Mouse (Mus musculus) liver, adult 2 months (tissue): ENCODE results near the gene Exosc8. TPM values are rescaled to one million over a fixed set of nuclear protein-coding genes. Genes with fewer than 3 reads are reported as not detected.
A peak's percentile ranks its signal among the peaks of the same experiment; 100 is the strongest.
"Not testable (repeated sequence)": the region's sequence is repeated elsewhere in the genome, so short reads cannot be mapped to it uniquely, and the experiment has no call there.

Experiments
- DNase-seq: peaks from one replicate; pipeline ENCODE4 v3.0.0-alpha.2; 2011; ENCODE audit warnings: low read depth, low spot score; ENCODE audit errors: extremely low read depth
- H3K27ac ChIP-seq: fragments of 200-500 bp; replicated peaks from 2 replicates; pipeline ENCODE4 v1.5.1; 2012; ENCODE audit warnings: low read depth, mild to moderate bottlenecking, control low read depth, inconsistent platforms, low read length; ENCODE audit not compliant: insufficient read depth
- H3K27me3 ChIP-seq: fragments of 200-500 bp; 2 replicates; pipeline ENCODE4 v1.6.1; 2012; ENCODE audit warnings: mild to moderate bottlenecking, moderate library complexity, low read length, inconsistent platforms; ENCODE audit not compliant: control insufficient read depth, insufficient read depth
- H3K36me3 ChIP-seq: fragments of 200-500 bp; 2 replicates; pipeline ENCODE4 v1.6.1; 2012; ENCODE audit warnings: low read length, inconsistent platforms; ENCODE audit not compliant: control insufficient read depth, insufficient read depth
- H3K4me1 ChIP-seq: fragments of 200-500 bp; 2 replicates; pipeline ENCODE4 v1.6.1; 2011; ENCODE audit warnings: low read length; ENCODE audit not compliant: control insufficient read depth, insufficient read depth
- H3K4me3 ChIP-seq: fragments of 200-500 bp; 2 replicates; pipeline ENCODE4 v1.5.1; 2011; ENCODE audit warnings: low read depth, mild to moderate bottlenecking, control low read depth, low read length, moderate library complexity; ENCODE audit not compliant: insufficient read depth
- H3K79me2 ChIP-seq: fragments of 200-500 bp; 2 replicates; pipeline ENCODE4 v1.6.1; 2012; ENCODE audit warnings: inconsistent platforms, mild to moderate bottlenecking, low read length, moderate library complexity; ENCODE audit not compliant: control insufficient read depth, insufficient read depth
- H3K9ac ChIP-seq: fragments of 200-500 bp; 2 replicates; pipeline ENCODE4 v1.6.1; 2012; ENCODE audit warnings: low read depth, mild to moderate bottlenecking, control low read depth, inconsistent platforms, low read length
- CTCF ChIP-seq: fragments of 200-500 bp; IDR thresholded peaks from 2 replicates; pipeline ENCODE4 v1.5.1; 2011; ENCODE audit warnings: low read depth, low read length, control low read depth
- POLR2A ChIP-seq: fragments of 200-500 bp; IDR thresholded peaks from 2 replicates; pipeline ENCODE4 v1.6.1; 2011; ENCODE audit warnings: low read length, control low read depth; ENCODE audit not compliant: insufficient read depth; ENCODE audit errors: extremely low read depth
- WGBS: fragments of 180-500 bp; shearing (Covaris S2); methylation state at CpG from one replicate; pipeline ENCODE4 v1.1.7; 2018; 5-methylcytosine and 5-hydroxymethylcytosine counted together
- polyA plus RNA-seq: library from polyadenylated mRNA; depleted of rRNA; stranded (reverse); fragments of >200 nt; gene quantifications from 2 replicates; pipeline ENCODE4 v1.2.3, GENCODE M21; 2012
- total RNA-seq: library from RNA; depleted of rRNA; stranded (reverse); fragments of >200 nt; gene quantifications from 2 replicates; pipeline ENCODE4 v1.2.3, GENCODE M21; 2014

Gene Exosc8
- total and polyA plus RNA-seq, 2 experiments = 10.1 to 17.4 TPM

GRCm38 (mm10) chr3:54766811-54767210, 31.6 kb upstream of the Exosc8 start:
- 28% methylated on average over 5 of the region's 5 CpGs for WGBS
- peak overlapping the region; percentile 74 for H3K27ac ChIP-seq

GRCm38 (mm10) chr3:54766034-54766433, 30.8 kb upstream of the Exosc8 start:
- Histone ChIP-seq H3K27ac (peak overlapping the region; percentile 9; the same call in 1 of the 2 replicates), H3K4me3 (no peak overlapping the region), H3K4me1 (peaks cover 22% of the 10 kb centered on the region), H3K27me3 (no peaks in the 10 kb centered on the region), H3K79me2 (peaks cover 20% of the 10 kb centered on the region; the same call in 1 of the 2 replicates), H3K9ac (no peak overlapping the region), H3K36me3 (no peaks in the 10 kb centered on the region)
- 85% methylated on average over 14 of the region's 14 CpGs for WGBS
- DNase-seq = no peak
- TF ChIP-seq CTCF (no peak), POLR2A (no peak)

More at GRCm38 (mm10) chr3:54766811-54767210, 31.6 kb upstream of the Exosc8 start:
- Histone ChIP-seq H3K4me3 (no peak overlapping the region), H3K27me3 (no peaks in the 10 kb centered on the region), H3K4me1 (peaks cover 19% of the 10 kb centered on the region), H3K9ac (0 out of 2 replicates have a peak overlapping the region, but pooled peaks have one; percentile 20), H3K79me2 (peaks cover 24% of the 10 kb centered on the region; the same call in 1 of the 2 replicates), H3K36me3 (no peaks in the 10 kb centered on the region)
- peak; percentile 91 for DNase-seq
- TF ChIP-seq POLR2A (no peak), CTCF (no peak)

GRCm38 (mm10) chr3:54765521-54765920, 30.3 kb upstream of the Exosc8 start:
- Histone ChIP-seq H3K4me1 (peaks cover 22% of the 10 kb centered on the region), H3K79me2 (peaks cover 20% of the 10 kb centered on the region; the same call in 1 of the 2 replicates)
- not testable (repeated sequence) for H3K9ac ChIP-seq, H3K27ac ChIP-seq, H3K27me3 ChIP-seq, DNase-seq, H3K4me3 ChIP-seq, H3K36me3 ChIP-seq
- 92% methylated on average over 6 of the region's 6 CpGs for WGBS
- TF ChIP-seq CTCF = peak; percentile 56

- TF ChIP-seq POLR2A (no peak), CTCF (no peak)
- WGBS = 85% methylated on average over 18 of the region's 18 CpGs
- Histone ChIP-seq H3K4me1 (peaks cover 24% of the 10 kb centered on the region), H3K79me2 (peaks cover 20% of the 10 kb centered on the region; the same call in 1 of the 2 replicates), H3K27me3 (no peaks in the 10 kb centered on the region), H3K9ac (no peak overlapping the region), H3K36me3 (no peaks in the 10 kb centered on the region), H3K4me3 (no peak overlapping the region), H3K27ac (no peak overlapping the region)
- peak; percentile 57 for DNase-seq
Observed at GRCm38 (mm10) chr3:54764418-54764817, 29.2 kb upstream of the Exosc8 start.

GRCm38 (mm10) chr3:54761258-54761657, 26.1 kb upstream of the Exosc8 start:
- no peak overlapping the region for H3K9ac ChIP-seq
- TF ChIP-seq CTCF (no peak), POLR2A (no peak)
- peak overlapping the region; percentile 74 for H3K27ac ChIP-seq
- H3K79me2 ChIP-seq = peaks cover 24% of the 10 kb centered on the region
- H3K36me3 ChIP-seq = no peaks in the 10 kb centered on the region
- peaks cover 23% of the 10 kb centered on the region for H3K4me1 ChIP-seq
- H3K4me3 ChIP-seq = no peak overlapping the region
- H3K27me3 ChIP-seq = no peaks in the 10 kb centered on the region
- WGBS = 30% methylated on average over 1 of the region's 1 CpGs
- DNase-seq = peak; percentile 63

GRCm38 (mm10) chr3:54760321-54761115, 25.3 kb upstream of the Exosc8 start:
- Histone ChIP-seq H3K4me3 (no peak overlapping the region), H3K9ac (peak overlapping the region; percentile 22), H3K36me3 (no peaks in the 10 kb centered on the region), H3K4me1 (peaks cover 21% of the 10 kb centered on the region), H3K27ac (peak overlapping the region; percentile 98), H3K27me3 (no peaks in the 10 kb centered on the region), H3K79me2 (peaks cover 24% of the 10 kb centered on the region)
- 19% methylated on average over 15 of the region's 15 CpGs for WGBS
- peak; percentile 88 for DNase-seq
- no peak for TF ChIP-seq CTCF
- no peak for TF ChIP-seq POLR2A
